ENCODE assay signal across 30 mouse cellular contexts in genomic region chr6:137207126-137207525, GRCm38 (mm10). TPM values are rescaled to one million over a fixed set of nuclear protein-coding genes. Genes with fewer than 3 reads are reported as not detected.
DNase-seq lines count a peak whose midpoint lies in the region; ATAC-seq and TF ChIP-seq lines count a peak whose summit lies in the region.
"Had no signal": no experiment of that assay in that cellular context is flagged by ENCODE, and none has a peak within 500 bp of the region (broad histone marks: within the 10 kb centered on the region; RNA-seq: fewer than 3 reads in every experiment).

No protein-coding gene starts in this region.

- no peak overlapping the region for H3K4me2 ChIP-seq in intestine, embryonic 14.5 days (ENCODE audit: low read length)
- no peak overlapping the region for H3K4me2 ChIP-seq in intestine, embryonic 15.5 days (replicated peaks)
- no peak overlapping the region for H3K4me2 ChIP-seq in stomach, postnatal 0 days (replicated peaks; ENCODE audit: low read depth)
- H3K4me2 ChIP-seq: embryonic facial prominence, embryonic 15.5 days; forebrain, embryonic 15.5 days; heart, embryonic 12.5 days; hindbrain, embryonic 15.5 days; limb, embryonic 13.5 days; liver, embryonic 13.5 days; stomach, embryonic 15.5 days had no signal

- no peak for TF ChIP-seq EP300 in stomach, postnatal 0 days (optimal IDR thresholded peaks at IDR 0.05)

- no peak for ATAC-seq in intestine, embryonic 14.5 days (replicated peaks; ENCODE audit: low FRiP score, low TSS enrichment, low read depth)
- no peak for ATAC-seq in intestine, embryonic 15.5 days
- no peak for ATAC-seq in stomach, postnatal 0 days (ENCODE audit: low FRiP score, low TSS enrichment)
- ATAC-seq: CD4-positive, CD25-positive, alpha-beta regulatory T cell, adult 4 months; forebrain, embryonic 15.5 days; inflammation-experienced regulatory T-cells, adult 6 months; lung, postnatal 0 days had no signal

- DNase-seq in intestine, embryonic 14.5 days (ENCODE audit: low spot score): peak; percentile 28
- DNase-seq in liver, adult 2 months (ENCODE audit: extremely low read depth, low read depth, low spot score): peak; percentile 45
- DNase-seq in liver: no peak
- DNase-seq in kidney, postnatal 10 days: peak; percentile 13
- DNase-seq in stomach, postnatal 0 days (ENCODE audit: low spot score): peak; percentile 6
- DNase-seq in left cerebral cortex, adult 9 months (ENCODE audit: low spot score in 2 of 2): no peak
- DNase-seq: adrenal gland, postnatal 14 days; cerebellum, adult 11-12 months; cerebellum, postnatal 14 days; gastrocnemius, postnatal 25 days; heart, adult 18-20 months; liver, embryonic 13.5 days; lung, adult 18-20 months; midbrain, embryonic 14.5 days; retina, postnatal 1 day; right cerebral cortex, postnatal 25 days; thymus, postnatal 14 days had no signal

- TF ChIP-seq POLR2A in liver, adult 2 months (IDR thresholded peaks at IDR 0.05; ENCODE audit: extremely low read depth, insufficient read depth, low read length): no peak

- no peak for TF ChIP-seq CTCF in liver, adult 2 months (IDR thresholded peaks at IDR 0.05; ENCODE audit: low read depth, low read length)
- TF ChIP-seq CTCF in stomach, postnatal 0 days (IDR thresholded peaks at IDR 0.05; ENCODE audit: low read depth): no peak

- WGBS in intestine, embryonic 14.5 days: 87% methylated on average over 6 of the region's 6 CpGs
- WGBS in intestine, embryonic 15.5 days: 88% methylated on average over 6 of the region's 6 CpGs
- WGBS in liver, adult 2 months: 86% methylated on average over 6 of the region's 6 CpGs
- 98% methylated on average over 6 of the region's 6 CpGs for WGBS in stomach, postnatal 0 days

- no peak overlapping the region for H3K4me3 ChIP-seq in intestine, embryonic 14.5 days (ENCODE audit: low read depth, low read length)
- no peak overlapping the region for H3K4me3 ChIP-seq in intestine, embryonic 15.5 days (replicated peaks)
- H3K4me3 ChIP-seq in liver, adult 2 months (ENCODE audit: insufficient read depth, low read depth, low read length): no peak overlapping the region
- no peak overlapping the region for H3K4me3 ChIP-seq in stomach, postnatal 0 days (ENCODE audit: low read depth, low read length)
- H3K4me3 ChIP-seq: embryonic facial prominence, embryonic 15.5 days; forebrain, embryonic 15.5 days; heart, embryonic 12.5 days; hindbrain, embryonic 10.5 days; hindbrain, embryonic 15.5 days; limb, embryonic 13.5 days; liver, embryonic 13.5 days; megakaryocyte, embryonic 14.5 days; stomach, embryonic 15.5 days had no signal

- H3K36me3 ChIP-seq in intestine, embryonic 14.5 days (ENCODE audit: control insufficient read depth, insufficient read depth, low read length): no peaks in the 10 kb centered on the region
- no peaks in the 10 kb centered on the region for H3K36me3 ChIP-seq in intestine, embryonic 15.5 days
- H3K36me3 ChIP-seq in liver, adult 2 months (ENCODE audit: control insufficient read depth, insufficient read depth, low read length): no peaks in the 10 kb centered on the region
- no peaks in the 10 kb centered on the region for H3K36me3 ChIP-seq in stomach, postnatal 0 days (ENCODE audit: control insufficient read depth, insufficient read depth, low read length)
- H3K36me3 ChIP-seq: embryonic facial prominence, embryonic 15.5 days; forebrain, embryonic 15.5 days; heart, embryonic 12.5 days; hindbrain, embryonic 10.5 days; hindbrain, embryonic 15.5 days; limb, embryonic 13.5 days; liver, embryonic 13.5 days; stomach, embryonic 15.5 days had no signal

- no peak overlapping the region for H3K27ac ChIP-seq in intestine, embryonic 14.5 days (ENCODE audit: low read depth)
- H3K27ac ChIP-seq in intestine, embryonic 15.5 days: no peak overlapping the region
- H3K27ac ChIP-seq in liver, adult 2 months (replicated peaks; ENCODE audit: insufficient read depth, low read depth, low read length): no peak overlapping the region
- H3K27ac ChIP-seq in stomach, postnatal 0 days (replicated peaks): no peak overlapping the region
- H3K27ac ChIP-seq: embryonic facial prominence, embryonic 15.5 days; forebrain, embryonic 15.5 days; hindbrain, embryonic 10.5 days; hindbrain, embryonic 15.5 days; limb, embryonic 13.5 days; liver, embryonic 13.5 days; stomach, embryonic 15.5 days had no signal

- no peaks in the 10 kb centered on the region for H3K27me3 ChIP-seq in intestine, embryonic 14.5 days (replicated peaks; ENCODE audit: control insufficient read depth, insufficient read depth, low read length)
- no peaks in the 10 kb centered on the region for H3K27me3 ChIP-seq in intestine, embryonic 15.5 days (replicated peaks)
- H3K27me3 ChIP-seq in liver, adult 2 months (ENCODE audit: control insufficient read depth, insufficient read depth, low read length): no peaks in the 10 kb centered on the region
- H3K27me3 ChIP-seq in stomach, postnatal 0 days (ENCODE audit: control insufficient read depth, insufficient read depth, low read length): no peaks in the 10 kb centered on the region
- H3K27me3 ChIP-seq: embryonic facial prominence, embryonic 15.5 days; forebrain, embryonic 15.5 days; heart, embryonic 12.5 days; hindbrain, embryonic 15.5 days; limb, embryonic 13.5 days; liver, embryonic 13.5 days; megakaryocyte, embryonic 14.5 days; stomach, embryonic 15.5 days had no signal

- H3K9me3 ChIP-seq in intestine, embryonic 14.5 days (ENCODE audit: control insufficient read depth, low read length): 0 out of 2 replicates have a peak, but pooled peaks cover 4% of the 10 kb centered on the region
- no peaks in the 10 kb centered on the region for H3K9me3 ChIP-seq in intestine, embryonic 15.5 days
- H3K9me3 ChIP-seq in stomach, postnatal 0 days (ENCODE audit: control insufficient read depth, low read length): no peaks in the 10 kb centered on the region
- H3K9me3 ChIP-seq: embryonic facial prominence, embryonic 15.5 days; forebrain, embryonic 15.5 days; hindbrain, embryonic 10.5 days; hindbrain, embryonic 15.5 days; limb, embryonic 13.5 days; liver, embryonic 13.5 days; stomach, embryonic 15.5 days had no signal

- H3K4me1 ChIP-seq in intestine, embryonic 14.5 days (replicated peaks; ENCODE audit: control insufficient read depth, insufficient read depth, low read length): peaks cover 2% of the 10 kb centered on the region; the same call in 1 of the 2 replicates
- no peaks in the 10 kb centered on the region for H3K4me1 ChIP-seq in intestine, embryonic 15.5 days (replicated peaks)
- H3K4me1 ChIP-seq in liver, adult 2 months (ENCODE audit: control insufficient read depth, insufficient read depth, low read length): no peaks in the 10 kb centered on the region
- no peaks in the 10 kb centered on the region for H3K4me1 ChIP-seq in stomach, postnatal 0 days (replicated peaks; ENCODE audit: control insufficient read depth, insufficient read depth)
- H3K4me1 ChIP-seq: embryonic facial prominence, embryonic 15.5 days; forebrain, embryonic 15.5 days; heart, embryonic 12.5 days; hindbrain, embryonic 10.5 days; hindbrain, embryonic 15.5 days; limb, embryonic 13.5 days; liver, embryonic 13.5 days; megakaryocyte, embryonic 14.5 days; stomach, embryonic 15.5 days had no signal

- no peaks in the 10 kb centered on the region for H3K79me2 ChIP-seq in liver, adult 2 months (ENCODE audit: control insufficient read depth, insufficient read depth, low read length)

- no peak overlapping the region for H3K9ac ChIP-seq in intestine, embryonic 14.5 days (ENCODE audit: low read length)
- H3K9ac ChIP-seq in intestine, embryonic 15.5 days: no peak overlapping the region
- no peak overlapping the region for H3K9ac ChIP-seq in liver, adult 2 months (ENCODE audit: low read depth, low read length)
- no peak overlapping the region for H3K9ac ChIP-seq in stomach, postnatal 0 days (ENCODE audit: low read length)
- H3K9ac ChIP-seq: embryonic facial prominence, embryonic 15.5 days; forebrain, embryonic 15.5 days; heart, embryonic 12.5 days; hindbrain, embryonic 15.5 days; limb, embryonic 13.5 days; liver, embryonic 13.5 days; stomach, embryonic 15.5 days had no signal

RNA-seq across cellular contexts. Expression of gene Rerg, which starts 36.8 kb away (rescaled TPM):
- 25.3 and 28.8 TPM in 2 replicates for polyA plus RNA-seq in intestine, embryonic 14.5 days (2014; fragmentation: Nextera tagmentation; extraction: Ambion mirVana)
- 19.6 and 22.7 TPM in 2 replicates for polyA plus RNA-seq in intestine, embryonic 15.5 days (2015; fragmentation: Nextera tagmentation; extraction: Ambion mirVana)
- total RNA-seq in liver, adult 2 months (2014; rRNA removed): 2.2 and 2.8 TPM in 2 replicates
- polyA plus RNA-seq in liver, adult 2 months (2012; rRNA removed): 1.3 and 2.2 TPM in 2 replicates
- polyA plus RNA-seq in stomach, postnatal 0 days (2015; fragmentation: Nextera tagmentation; extraction: Ambion mirVana): 22.5 and 23.9 TPM in 2 replicates
- total RNA-seq: monocyte, adult 5-6 weeks had no signal
- polyA plus RNA-seq: CD4-positive, CD25-positive, alpha-beta regulatory T cell, adult 4 months; inflammation-experienced regulatory T-cells, adult 6 months had no signal

RNA-seq across cellular contexts. Expression of gene Ptpro, which starts 45.0 kb away (rescaled TPM):
- polyA plus RNA-seq in intestine, embryonic 14.5 days (2014; fragmentation: Nextera tagmentation; extraction: Ambion mirVana): 3.4 and 3.6 TPM in 2 replicates
- polyA plus RNA-seq in intestine, embryonic 15.5 days (2015; fragmentation: Nextera tagmentation; extraction: Ambion mirVana): 2.4 and 2.5 TPM in 2 replicates
- 0.65 and 1.3 TPM in 2 replicates for total RNA-seq in liver, adult 2 months (2014; rRNA removed)
- polyA plus RNA-seq in liver, adult 2 months (2012; rRNA removed): 0.24 and 0.51 TPM in 2 replicates
- polyA plus RNA-seq in stomach, postnatal 0 days (2015; fragmentation: Nextera tagmentation; extraction: Ambion mirVana): 2.1 and 2.4 TPM in 2 replicates

Comparison
In these comparisons a context has a peak if more than half of its experiments do, and no peak if none do; other contexts are left out.
1. DNase-seq: peak in intestine, embryonic 14.5 days (single experiment), liver, adult 2 months (single experiment), kidney, postnatal 10 days (single experiment) and stomach, postnatal 0 days (single experiment); none in liver (single experiment) and left cerebral cortex, adult 9 months (0 of 2).